Mouse (Mus musculus) liver, adult 2 months (tissue): ENCODE data around the gene Ccnyl1.

Source experiments
- CTCF ChIP-seq: fragments of 200-500 bp; IDR thresholded peaks from 2 replicates; pipeline ENCODE4 v1.5.1; 2011; ENCODE audit warnings: low read depth, low read length, control low read depth
- POLR2A ChIP-seq: fragments of 200-500 bp; IDR thresholded peaks from 2 replicates; pipeline ENCODE4 v1.6.1; 2011; ENCODE audit warnings: low read length, control low read depth; ENCODE audit not compliant: insufficient read depth; ENCODE audit errors: extremely low read depth

DNA sequence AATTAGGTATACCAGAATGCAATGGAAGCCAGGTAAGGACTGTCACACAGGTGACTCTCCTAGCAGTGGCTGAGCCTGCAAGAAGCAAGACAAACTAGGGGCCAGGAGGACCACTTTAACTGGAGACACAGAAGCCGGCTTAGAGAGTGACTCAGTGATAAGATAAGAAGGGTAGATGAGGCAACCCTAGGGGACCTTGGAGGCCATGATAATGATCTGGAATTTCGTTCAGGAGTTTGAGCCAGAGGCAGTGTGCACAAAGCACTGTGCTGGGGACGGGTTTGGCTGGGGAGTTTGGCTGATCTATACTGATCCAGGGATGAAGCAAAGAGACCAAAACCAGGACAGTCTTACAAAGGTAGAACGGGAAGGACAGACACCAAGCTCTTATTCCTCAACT lies 71.4 kb downstream of the Ccnyl1 start:
- TF ChIP-seq CTCF (no peak), POLR2A (no peak)
